Mouse (Mus musculus): ENCODE measurements at regions not wholly inside any gene's neighbourhood (a gene's known extent, or its start where the extent isn't known, plus 50 kb on each side); places are given as distances from the start of the nearest gene placed in this dataset.

GRCm38 (mm10) chr2:33983112-33983748 is 95.5 kb upstream of the Mvb12b start:
- no peak for DNase-seq (ENCODE audit: low read depth, low spot score)

GRCm38 (mm10) chr2:33981936-33982335 is 94.2 kb upstream of the Mvb12b start:
- DNase-seq (ENCODE audit: low read depth, low spot score): peak; percentile 68

GRCm38 (mm10) chr2:33981321-33981720 is 93.6 kb upstream of the Mvb12b start:
- no peak for DNase-seq (ENCODE audit: low read depth, low spot score)

GRCm38 (mm10) chr2:33980884-33981283 is 93.1 kb upstream of the Mvb12b start:
- no peak for DNase-seq (ENCODE audit: low read depth, low spot score)

- peak; percentile 61 for DNase-seq (ENCODE audit: low read depth, low spot score)
Measured at GRCm38 (mm10) chr2:33979276-33979675, 91.5 kb upstream of the Mvb12b start.

GRCm38 (mm10) chr2:33978550-33978949 is 90.8 kb upstream of the Mvb12b start:
- no peak for DNase-seq (ENCODE audit: low read depth, low spot score)

- no peak for DNase-seq (ENCODE audit: low read depth, low spot score)
Measured at GRCm38 (mm10) chr2:33977576-33978352, 90.0 kb upstream of the Mvb12b start.

- DNase-seq (ENCODE audit: low read depth, low spot score): no peak
Measured at GRCm38 (mm10) chr2:33977151-33977550, 89.4 kb upstream of the Mvb12b start.

- no peak for DNase-seq (ENCODE audit: low read depth, low spot score)
Measured at GRCm38 (mm10) chr2:33976183-33976582, 88.4 kb upstream of the Mvb12b start.

GRCm38 (mm10) chr2:33975423-33976127 is 87.8 kb upstream of the Mvb12b start:
- peak; percentile 68 for DNase-seq (ENCODE audit: low read depth, low spot score)

GRCm38 (mm10) chr2:33974737-33975422 is 87.1 kb upstream of the Mvb12b start:
- no peak for DNase-seq (ENCODE audit: low read depth, low spot score)

- no peak for DNase-seq (ENCODE audit: low read depth, low spot score)
Measured at GRCm38 (mm10) chr2:33974031-33974430, 86.3 kb upstream of the Mvb12b start.

- peak; percentile 86 for DNase-seq (ENCODE audit: low read depth, low spot score)
Measured at GRCm38 (mm10) chr2:33973213-33973834, 85.6 kb upstream of the Mvb12b start.

GRCm38 (mm10) chr2:33966984-33967421 is 79.3 kb upstream of the Mvb12b start:
- no peak for DNase-seq (ENCODE audit: low read depth, low spot score)

- no peak for DNase-seq (ENCODE audit: low read depth, low spot score)
Measured at GRCm38 (mm10) chr2:33966389-33966983, 78.7 kb upstream of the Mvb12b start.

- no peak for DNase-seq (ENCODE audit: low read depth, low spot score)
Measured at GRCm38 (mm10) chr2:33964096-33964495, 76.3 kb upstream of the Mvb12b start.

GRCm38 (mm10) chr2:33962355-33963037 is 74.8 kb upstream of the Mvb12b start:
- no peak for DNase-seq (ENCODE audit: low read depth, low spot score)

- DNase-seq (ENCODE audit: low read depth, low spot score): no peak
Measured at GRCm38 (mm10) chr2:33961566-33961965, 73.8 kb upstream of the Mvb12b start.

GRCm38 (mm10) chr2:33957754-33958153 is 70.0 kb upstream of the Mvb12b start:
- peak; percentile 79 for DNase-seq (ENCODE audit: low read depth, low spot score)

- no peak for DNase-seq (ENCODE audit: low read depth, low spot score)
Measured at GRCm38 (mm10) chr2:33944301-33944700, 56.6 kb upstream of the Mvb12b start.
